Mouse (Mus musculus) CH12.LX (cell line): ENCODE data around the gene Ift140. TPM values are rescaled to one million over a fixed set of nuclear protein-coding genes. Genes with fewer than 3 reads are reported as not detected.

Experiments used
- DNase-seq: peaks from one replicate; pipeline ENCODE4 v3.0.0-alpha.2; 2013; ENCODE audit errors: extremely low read depth
- H3K27ac ChIP-seq: 2 replicates; pipeline ENCODE4 v1.5.1; 2012; ENCODE audit warnings: low read depth, mild to moderate bottlenecking, control low read depth, moderate library complexity; ENCODE audit not compliant: insufficient read depth
- H3K27me3 ChIP-seq: replicated peaks from 2 replicates; pipeline ENCODE3; 2012; ENCODE audit warnings: inconsistent platforms
- H3K36me3 ChIP-seq, 2 experiments: replicated peaks in 1 of 2; 2 replicates each; pipeline versions ENCODE3 to v1.6.1; 2012; ENCODE audit warnings: inconsistent platforms in 1 of 2, low read length in 1 of 2, mild to moderate bottlenecking in 1 of 2, mixed read lengths in 1 of 2, moderate library complexity in 1 of 2; ENCODE audit not compliant: control insufficient read depth in 1 of 2, insufficient read depth in 1 of 2
- H3K4me1 ChIP-seq, 2 experiments: 2 replicates each; pipeline ENCODE4 v1.6.1; 2012; ENCODE audit warnings: inconsistent platforms in 1 of 2, moderate library complexity in 1 of 2; ENCODE audit not compliant: insufficient read depth in 2 of 2, control insufficient read depth in 1 of 2
- H3K4me2 ChIP-seq: 2 replicates; pipeline ENCODE4 v1.6.1; 2012; ENCODE audit warnings: low read depth, mild to moderate bottlenecking, control low read depth; ENCODE audit not compliant: poor library complexity, insufficient read depth, severe bottlenecking
- H3K4me3 ChIP-seq, 3 experiments: fragments of 150-350 bp in 1 of 3; sonication (generic) in 1 of 3; replicated peaks in 1 of 3; 2 replicates each; pipeline versions ENCODE3 to v1.5.1; 2011 to 2012; ENCODE audit warnings: low read depth in 2 of 3, low read length in 2 of 3, mild to moderate bottlenecking in 2 of 3, moderate library complexity in 2 of 3, control low read depth in 1 of 3, improper control_type of control experiment in 1 of 3, inconsistent platforms in 1 of 3, mixed read lengths in 1 of 3; ENCODE audit not compliant: poor library complexity in 1 of 3
- H3K79me2 ChIP-seq: replicated peaks from 2 replicates; pipeline ENCODE4 v1.6.1; 2012; ENCODE audit warnings: mild to moderate bottlenecking, moderate library complexity; ENCODE audit not compliant: control insufficient read depth, poor library complexity, insufficient read depth, severe bottlenecking; ENCODE audit errors: extremely low read depth
- H3K9ac ChIP-seq: 2 replicates; pipeline ENCODE4 v1.6.1; 2012; ENCODE audit warnings: low read depth, mild to moderate bottlenecking, control low read depth, moderate library complexity; ENCODE audit not compliant: insufficient read depth
- H3K9me3 ChIP-seq: replicated peaks from 2 replicates; pipeline ENCODE3; 2012; ENCODE audit warnings: low read length, inconsistent platforms, mixed read lengths
- BHLHE40 ChIP-seq: IDR thresholded peaks from 2 replicates; pipeline ENCODE4 v1.6.1; 2011; ENCODE audit warnings: mild to moderate bottlenecking, low read depth, low read length, improper control_type of control experiment
- CHD2 ChIP-seq: IDR thresholded peaks from 2 replicates; pipeline ENCODE4 v1.6.1; 2011; ENCODE audit warnings: low read length, improper control_type of control experiment
- CTCF ChIP-seq, 2 experiments: IDR thresholded peaks in 1 of 2; conservative IDR thresholded peaks in 1 of 2; 2 replicates each; pipeline ENCODE4 v1.5.1; 2011 to 2012; ENCODE audit warnings: low read depth in 2 of 2, low read length in 2 of 2, improper control_type of control experiment in 1 of 2, inconsistent platforms in 1 of 2, mild to moderate bottlenecking in 1 of 2, moderate library complexity in 1 of 2
- E2F4 ChIP-seq: IDR thresholded peaks from 2 replicates; pipeline ENCODE4 v1.6.1; 2011; ENCODE audit warnings: low read depth, low read length, improper control_type of control experiment; ENCODE audit not compliant: insufficient replicate concordance
- JUND ChIP-seq: conservative IDR thresholded peaks from 2 replicates; pipeline ENCODE4 v1.6.1; 2011; ENCODE audit warnings: low read depth, low read length, improper control_type of control experiment
- MAZ ChIP-seq: IDR thresholded peaks from 2 replicates; pipeline ENCODE4 v1.6.1; 2012; ENCODE audit warnings: low read depth, mild to moderate bottlenecking, inconsistent platforms, low read length, improper control_type of control experiment, moderate library complexity
- MXI1 ChIP-seq: IDR thresholded peaks from 2 replicates; pipeline ENCODE4 v1.6.1; 2011; ENCODE audit warnings: mild to moderate bottlenecking, low read depth, low read length, improper control_type of control experiment
- NELFE ChIP-seq: IDR thresholded peaks from 2 replicates; pipeline ENCODE4 v1.6.1; 2011; ENCODE audit warnings: low read depth, low read length, improper control_type of control experiment
- PAX5 ChIP-seq: IDR thresholded peaks from 2 replicates; pipeline ENCODE4 v1.6.1; 2012; ENCODE audit warnings: low read length, inconsistent platforms, mixed read lengths
- POLR2A ChIP-seq: IDR thresholded peaks from 2 replicates; pipeline ENCODE4 v1.6.1; 2011; ENCODE audit warnings: low read depth, mild to moderate bottlenecking, improper control_type of control experiment, low read length
- RAD21 ChIP-seq: IDR thresholded peaks from 2 replicates; pipeline ENCODE4 v1.6.1; 2011; ENCODE audit warnings: low read depth, mild to moderate bottlenecking, low read length, improper control_type of control experiment, moderate library complexity
- SIN3A ChIP-seq: IDR thresholded peaks from 2 replicates; pipeline ENCODE4 v1.6.1; 2012; ENCODE audit warnings: low read length, improper control_type of control experiment, inconsistent platforms
- TCF12 ChIP-seq: IDR thresholded peaks from 2 replicates; pipeline ENCODE4 v1.6.1; 2014; ENCODE audit warnings: low read depth, mild to moderate bottlenecking, inconsistent platforms, low read length, improper control_type of control experiment
- UBTF ChIP-seq: IDR thresholded peaks from 2 replicates; pipeline ENCODE4 v1.6.1; 2012; ENCODE audit warnings: low read depth, mild to moderate bottlenecking, inconsistent platforms, low read length, improper control_type of control experiment, moderate library complexity
- USF2 ChIP-seq: conservative IDR thresholded peaks from 2 replicates; pipeline ENCODE4 v1.6.1; 2011; ENCODE audit warnings: low read depth, low read length, improper control_type of control experiment
- ZMIZ1 ChIP-seq: IDR thresholded peaks from 2 replicates; pipeline ENCODE4 v1.6.1; 2012; ENCODE audit warnings: low read depth, mild to moderate bottlenecking, inconsistent platforms, low read length, improper control_type of control experiment
- ZNF384 ChIP-seq: IDR thresholded peaks from 2 replicates; pipeline ENCODE4 v1.6.1; 2012; ENCODE audit warnings: low read depth, low read length, improper control_type of control experiment, inconsistent platforms
- dilution Hi-C: fragments of 300-500 bp; cut with MboI; formaldehyde crosslinking; loops from 2 replicates; pipeline ENCODE4 v1.14.3; 2020; ENCODE audit warnings: low sequenced_read_pairs; ENCODE audit not compliant: extremely low pct_unique_long_range_greater_than_20kb, extremely low pct_ligation_motif_present
- in situ Hi-C: fragments of 300-500 bp; cut with MboI; formaldehyde crosslinking; loops from 3 replicates; pipeline ENCODE4 v1.14.3; 2019; ENCODE audit warnings: low sequenced_read_pairs, low pct_ligation_motif_present, low pct_unique_long_range_greater_than_20kb, mixed read lengths
- polyA plus RNA-seq: library from polyadenylated mRNA; unstranded; fragments of >175 nt; gene quantifications from 2 replicates; pipeline ENCODE4 v1.2.1, GENCODE M21; 2012; ENCODE audit warnings: low read depth; ENCODE audit not compliant: insufficient read length
- total RNA-seq, 2 experiments: library from RNA; depleted of rRNA; stranded (reverse); fragments of 300-350 nt in 1 of 2; fragments of >200 nt in 1 of 2; gene quantifications; 2 replicates each; pipeline ENCODE4 v1.2.3; 2012 to 2014

Gene Ift140
- total and polyA plus RNA-seq, 3 experiments, result 24.4 to 34.8 (median 26.4) TPM

DNA sequence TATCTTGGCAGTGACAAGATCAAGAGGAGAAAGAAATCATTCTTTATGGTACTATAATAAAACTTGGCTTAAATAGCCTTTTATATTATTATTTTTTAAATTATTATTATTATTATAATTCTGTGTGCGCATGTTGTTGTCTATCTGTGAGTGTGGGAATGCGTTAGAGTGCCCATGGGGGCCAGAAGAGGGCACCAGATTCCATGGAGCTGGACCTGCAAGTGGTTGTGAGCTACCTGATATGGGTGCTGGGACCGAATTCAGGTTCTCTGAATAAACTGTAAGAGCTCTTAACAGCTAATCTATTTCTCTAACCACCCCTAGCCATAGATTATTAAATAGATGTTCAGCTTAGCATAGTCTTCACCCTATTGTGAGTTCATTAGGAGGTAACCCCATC lies 10.8 kb upstream of the Ift140 start:
- dilution Hi-C loops (no loop called here), in situ Hi-C loops (no loop called here)
- no peak overlapping the region for H3K4me2 ChIP-seq
- H3K27ac ChIP-seq, result no peak overlapping the region
- H3K9me3 ChIP-seq, result peaks cover 7% of the 10 kb centered on the region
- no peak for DNase-seq
- H3K4me3 ChIP-seq, result no peak overlapping the region
- H3K27me3 ChIP-seq, result no peaks in the 10 kb centered on the region
- TF ChIP-seq SIN3A, result no peak
- TF ChIP-seq CTCF (conservative IDR thresholded peaks at IDR 0.05 in 1 of 2, IDR thresholded peaks at IDR 0.05 in 1 of 2; ENCODE audit: low read depth in 2 of 2, low read length in 2 of 2), result peak in 1 of 2 experiments; percentile 16; a peak in 1 of 4 replicates
- no peak for TF ChIP-seq CHD2
- no peak overlapping the region for H3K9ac ChIP-seq
- H3K79me2 ChIP-seq, result peaks cover 9% of the 10 kb centered on the region; the same call in 1 of the 2 replicates
- H3K36me3 ChIP-seq, result peaks cover 23 to 83% of the 10 kb centered on the region in 2 experiments
- no peaks in the 10 kb centered on the region for H3K4me1 ChIP-seq

DNA sequence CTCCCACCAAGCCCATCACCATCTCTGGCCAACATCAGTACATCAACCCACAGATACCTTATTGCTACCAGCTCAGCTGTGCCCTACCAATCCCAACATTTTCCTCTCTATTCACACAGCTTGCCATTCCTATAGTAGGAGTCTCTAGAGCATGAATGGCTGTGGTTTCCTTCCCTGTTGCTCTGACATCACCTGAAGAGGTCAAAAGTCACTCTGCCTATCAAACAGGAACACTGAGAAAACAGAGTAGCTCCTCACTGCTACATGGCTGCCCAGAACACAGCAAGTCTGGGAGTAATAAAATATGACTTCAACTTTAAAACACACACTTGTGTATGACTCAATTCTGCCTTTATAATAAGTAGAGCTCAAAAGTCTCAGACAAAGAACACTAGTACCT lies 8.4 kb upstream of the Ift140 start:
- Histone ChIP-seq H3K4me1 (peaks cover 0 to 5% of the 10 kb centered on the region in 2 experiments; a peak in 2 of 4 replicates), H3K9me3 (peaks cover 7% of the 10 kb centered on the region), H3K9ac (no peak overlapping the region), H3K27ac (no peak overlapping the region), H3K79me2 (peaks cover 12% of the 10 kb centered on the region), H3K36me3 (peaks cover 23 to 84% of the 10 kb centered on the region in 2 experiments), H3K4me2 (no peak overlapping the region), H3K27me3 (no peaks in the 10 kb centered on the region), H3K4me3 (no peak overlapping the region)
- DNase-seq, result no peak
- in situ Hi-C loops (no loop called here), dilution Hi-C loops (no loop called here)
- no peak for TF ChIP-seq JUND

GRCm38 (mm10) chr17:25013606-25014501 lies 2.0 kb upstream of the Ift140 start:
- peaks cover 2 to 25% of the 10 kb centered on the region in 2 experiments; a peak in 2 of 4 replicates for H3K4me1 ChIP-seq
- H3K79me2 ChIP-seq, result peaks cover 30% of the 10 kb centered on the region
- dilution Hi-C loops, result no loop called here
- H3K27ac ChIP-seq, result peak overlapping the region; percentile 54; the same call in 1 of the 2 replicates
- peak; percentile 30; the same call in 1 of the 2 replicates for TF ChIP-seq MXI1
- no peak for TF ChIP-seq MAZ
- no peak for TF ChIP-seq ZNF384
- TF ChIP-seq UBTF, result peak; percentile 64; the same call in 1 of the 2 replicates
- TF ChIP-seq USF2, result no peak
- TF ChIP-seq TCF12, result no peak
- no peak for TF ChIP-seq E2F4
- TF ChIP-seq CTCF (conservative IDR thresholded peaks at IDR 0.05 in 1 of 2, IDR thresholded peaks at IDR 0.05 in 1 of 2; ENCODE audit: low read depth in 2 of 2, low read length in 2 of 2), result no peak
- no peak for TF ChIP-seq ZMIZ1
- no peak for TF ChIP-seq POLR2A
- no peak for TF ChIP-seq RAD21
- TF ChIP-seq BHLHE40, result peak; percentile 43; the same call in 1 of the 2 replicates
- no peak for TF ChIP-seq NELFE
- no peak for TF ChIP-seq PAX5
- TF ChIP-seq, all 38 proteins: peak for 3
- in situ Hi-C loops, result no loop called here
- DNase-seq, result peak; percentile 15
- Histone ChIP-seq H3K9ac (peak overlapping the region; percentile 97), H3K27me3 (no peaks in the 10 kb centered on the region), H3K36me3 (peaks cover 8 to 39% of the 10 kb centered on the region in 2 experiments), H3K4me3 (peak overlapping the region; percentile 74 to 98 (median 97)), H3K9me3 (no peaks in the 10 kb centered on the region), H3K4me2 (peak overlapping the region; percentile 86)
